Mouse (Mus musculus): ENCODE data around the gene Ccl26. TPM values are rescaled to one million over a fixed set of nuclear protein-coding genes. Genes with fewer than 3 reads are reported as not detected.

Ccl26 gene
- polyA plus RNA-seq, 1 experiment from 2014 or later = not detected

- H3K27me3 ChIP-seq = no peaks in the 10 kb centered on the region
- H3K4me2 ChIP-seq (replicated peaks) = no peak overlapping the region
- H3K9ac ChIP-seq = no peak overlapping the region
- 0 out of 2 replicates have a peak, but pooled peaks cover 2% of the 10 kb centered on the region for H3K4me1 ChIP-seq
- no peak overlapping the region for H3K27ac ChIP-seq
- no peak overlapping the region for H3K4me3 ChIP-seq
- no peaks in the 10 kb centered on the region for H3K9me3 ChIP-seq (replicated peaks)
- ATAC-seq (ENCODE audit: low FRiP score) = no peak
- H3K36me3 ChIP-seq = no peaks in the 10 kb centered on the region
- 78% methylated on average over 10 of the region's 10 CpGs for WGBS
Observed at GRCm38 (mm10) chr5:135533431-135533830, 29.9 kb downstream of the Ccl26 start.

- Histone ChIP-seq H3K9me3 (replicated peaks) (no peaks in the 10 kb centered on the region), H3K4me2 (replicated peaks) (no peak overlapping the region), H3K4me1 (0 out of 2 replicates have a peak, but pooled peaks cover 2% of the 10 kb centered on the region), H3K9ac (no peak overlapping the region), H3K27me3 (no peaks in the 10 kb centered on the region), H3K27ac (no peak overlapping the region), H3K36me3 (no peaks in the 10 kb centered on the region), H3K4me3 (no peak overlapping the region)
- ATAC-seq (ENCODE audit: low FRiP score) = no peak
- 84% methylated on average over 11 of the region's 11 CpGs for WGBS
Observed at GRCm38 (mm10) chr5:135531306-135531845, 32.0 kb downstream of the Ccl26 start.

GRCm38 (mm10) chr5:135529964-135530363, 33.4 kb downstream of the Ccl26 start:
- no peak for ATAC-seq (ENCODE audit: low FRiP score)
- Histone ChIP-seq H3K4me1 (0 out of 2 replicates have a peak, but pooled peaks cover 2% of the 10 kb centered on the region), H3K9ac (no peak overlapping the region), H3K27me3 (no peaks in the 10 kb centered on the region), H3K4me3 (no peak overlapping the region), H3K27ac (no peak overlapping the region), H3K4me2 (replicated peaks) (no peak overlapping the region), H3K9me3 (replicated peaks) (no peaks in the 10 kb centered on the region), H3K36me3 (no peaks in the 10 kb centered on the region)
- WGBS = 83% methylated on average over 2 of the region's 2 CpGs

- H3K4me1 ChIP-seq = 0 out of 2 replicates have a peak, but pooled peaks cover 2% of the 10 kb centered on the region
- no peak overlapping the region for H3K4me2 ChIP-seq (replicated peaks)
- WGBS = 73% methylated on average over 3 of the region's 3 CpGs
- no peak for ATAC-seq (ENCODE audit: low FRiP score)
- H3K4me3 ChIP-seq = no peak overlapping the region
- no peak overlapping the region for H3K27ac ChIP-seq
- no peak overlapping the region for H3K9ac ChIP-seq
- H3K9me3 ChIP-seq (replicated peaks) = no peaks in the 10 kb centered on the region
- H3K27me3 ChIP-seq = no peaks in the 10 kb centered on the region
- H3K36me3 ChIP-seq = no peaks in the 10 kb centered on the region
Observed at GRCm38 (mm10) chr5:135529310-135529709, 34.1 kb downstream of the Ccl26 start.

- Histone ChIP-seq H3K27me3 (no peaks in the 10 kb centered on the region), H3K36me3 (no peaks in the 10 kb centered on the region), H3K27ac (no peak overlapping the region), H3K4me3 (no peak overlapping the region), H3K4me2 (replicated peaks) (no peak overlapping the region), H3K4me1 (0 out of 2 replicates have a peak, but pooled peaks cover 2% of the 10 kb centered on the region), H3K9me3 (replicated peaks) (no peaks in the 10 kb centered on the region), H3K9ac (no peak overlapping the region)
- ATAC-seq (ENCODE audit: low FRiP score) = no peak
- WGBS = 29% methylated on average over 7 of the region's 7 CpGs
Observed at GRCm38 (mm10) chr5:135527986-135528385, 35.4 kb downstream of the Ccl26 start.

- Histone ChIP-seq H3K9ac (no peak overlapping the region), H3K27ac (no peak overlapping the region), H3K9me3 (replicated peaks) (no peaks in the 10 kb centered on the region), H3K4me1 (0 out of 2 replicates have a peak, but pooled peaks cover 2% of the 10 kb centered on the region), H3K4me2 (replicated peaks) (no peak overlapping the region), H3K4me3 (no peak overlapping the region), H3K27me3 (no peaks in the 10 kb centered on the region), H3K36me3 (no peaks in the 10 kb centered on the region)
- no peak for ATAC-seq (ENCODE audit: low FRiP score)
- WGBS = 78% methylated on average over 11 of the region's 11 CpGs
Observed at GRCm38 (mm10) chr5:135524660-135525560, 38.5 kb downstream of the Ccl26 start.

DNA sequence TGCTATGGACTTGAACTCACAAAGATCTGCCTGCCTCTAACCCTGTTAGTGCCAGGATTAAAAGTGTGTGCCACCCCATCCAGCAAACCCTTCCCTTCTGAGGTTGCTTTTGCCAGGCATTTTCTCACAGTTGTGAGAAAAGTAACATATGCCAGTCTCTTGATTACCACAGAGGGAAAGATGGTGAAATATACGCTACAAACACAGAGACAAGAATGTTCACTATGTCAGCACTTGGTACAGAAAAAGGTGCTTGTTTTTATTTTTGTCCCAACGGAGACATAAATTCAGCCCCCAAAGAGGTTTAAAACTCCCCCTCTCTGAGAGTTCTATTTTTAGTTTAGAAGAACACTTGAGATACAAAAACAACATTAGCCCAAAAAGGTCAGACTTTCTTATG, 39.3 kb downstream of the Ccl26 start:
- H3K4me3 ChIP-seq = no peak overlapping the region
- no peak overlapping the region for H3K4me2 ChIP-seq (replicated peaks)
- no peak overlapping the region for H3K27ac ChIP-seq
- no peak for ATAC-seq (ENCODE audit: low FRiP score)
- WGBS = 91% methylated on average over 2 of the region's 2 CpGs
- H3K9me3 ChIP-seq (replicated peaks) = no peaks in the 10 kb centered on the region
- H3K36me3 ChIP-seq = no peaks in the 10 kb centered on the region
- no peak overlapping the region for H3K9ac ChIP-seq
- H3K27me3 ChIP-seq = no peaks in the 10 kb centered on the region
- no peaks in the 10 kb centered on the region for H3K4me1 ChIP-seq

DNA sequence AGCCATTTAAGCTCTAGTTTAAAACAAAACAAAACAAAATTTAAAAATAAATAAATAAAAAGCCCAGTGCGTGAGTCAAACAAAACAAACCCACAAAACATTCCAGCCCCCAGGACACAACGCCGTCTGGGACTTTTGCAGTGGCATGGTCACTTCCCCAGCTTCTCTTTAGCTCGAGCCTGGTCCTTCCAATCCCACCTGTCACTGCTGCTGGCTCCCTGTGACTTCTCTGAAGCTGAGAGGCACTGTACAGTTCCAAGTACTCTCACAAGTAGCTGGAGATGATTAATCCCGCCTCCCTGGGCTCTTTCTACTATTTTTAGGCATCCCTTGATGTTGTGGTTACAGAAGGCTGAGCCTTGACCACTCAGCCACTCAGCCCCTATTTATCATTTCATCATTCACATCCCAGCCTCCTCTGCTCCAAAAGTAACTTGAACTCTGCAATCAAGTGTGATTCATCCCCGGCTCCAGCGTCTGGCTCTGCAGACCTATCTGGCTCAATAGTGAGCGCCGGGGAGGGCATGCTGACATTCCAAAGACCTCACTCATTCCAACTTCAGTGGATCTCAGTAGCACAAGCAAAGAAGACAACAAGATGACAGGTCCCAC, 41.2 kb downstream of the Ccl26 start:
- WGBS = 85% methylated on average over 9 of the region's 9 CpGs
- Histone ChIP-seq H3K27ac (no peak overlapping the region), H3K4me2 (replicated peaks) (no peak overlapping the region), H3K4me1 (no peaks in the 10 kb centered on the region), H3K9me3 (replicated peaks) (no peaks in the 10 kb centered on the region), H3K9ac (no peak overlapping the region), H3K4me3 (no peak overlapping the region), H3K36me3 (no peaks in the 10 kb centered on the region), H3K27me3 (no peaks in the 10 kb centered on the region)
- ATAC-seq (ENCODE audit: low FRiP score) = no peak

- no peaks in the 10 kb centered on the region for H3K27me3 ChIP-seq
- no peak overlapping the region for H3K4me3 ChIP-seq
- no peak for ATAC-seq (ENCODE audit: low FRiP score)
- peaks cover 11% of the 10 kb centered on the region; the same call in 1 of the 2 replicates for H3K9me3 ChIP-seq (replicated peaks)
- 90% methylated on average over 5 of the region's 5 CpGs for WGBS
- H3K36me3 ChIP-seq = peaks cover 9% of the 10 kb centered on the region
- no peak overlapping the region for H3K27ac ChIP-seq
- H3K4me2 ChIP-seq (replicated peaks) = no peak overlapping the region
- H3K4me1 ChIP-seq = 0 out of 2 replicates have a peak, but pooled peaks cover 7% of the 10 kb centered on the region
- no peak overlapping the region for H3K9ac ChIP-seq
Observed at GRCm38 (mm10) chr5:135517348-135517883, 46.0 kb downstream of the Ccl26 start.

- peaks cover 11% of the 10 kb centered on the region; the same call in 1 of the 2 replicates for H3K9me3 ChIP-seq (replicated peaks)
- WGBS = 28% methylated on average over 4 of the region's 4 CpGs
- H3K4me3 ChIP-seq = no peak overlapping the region
- no peaks in the 10 kb centered on the region for H3K27me3 ChIP-seq
- H3K27ac ChIP-seq = no peak overlapping the region
- H3K36me3 ChIP-seq = peaks cover 9% of the 10 kb centered on the region
- H3K4me2 ChIP-seq (replicated peaks) = no peak overlapping the region
- H3K4me1 ChIP-seq = 0 out of 2 replicates have a peak, but pooled peaks cover 7% of the 10 kb centered on the region
- no peak overlapping the region for H3K9ac ChIP-seq
- no peak for ATAC-seq (ENCODE audit: low FRiP score)
Observed at GRCm38 (mm10) chr5:135513131-135513530, 50.2 kb downstream of the Ccl26 start.

DNA sequence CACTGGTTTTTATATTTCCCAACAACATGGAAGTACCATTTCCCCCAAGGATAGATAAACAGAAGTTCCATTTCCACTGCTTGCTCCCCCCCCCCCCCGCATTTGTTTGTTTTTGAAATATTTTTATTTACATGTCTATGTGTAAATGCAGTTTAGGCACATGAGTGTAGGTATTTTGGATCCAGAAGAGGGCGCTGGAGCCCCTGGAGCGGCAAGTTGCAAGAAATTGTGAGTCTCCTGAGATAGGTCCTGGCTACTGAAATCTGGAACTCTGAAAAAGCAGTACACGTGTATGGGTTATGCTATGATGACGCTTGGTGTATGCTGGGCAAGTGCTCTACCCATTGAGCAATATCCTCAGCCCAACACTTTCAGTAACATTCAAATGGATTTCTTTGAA, 52.3 kb downstream of the Ccl26 start:
- no peaks in the 10 kb centered on the region for H3K27me3 ChIP-seq
- peaks cover 7% of the 10 kb centered on the region for H3K36me3 ChIP-seq
- no peak overlapping the region for H3K9ac ChIP-seq
- no peak overlapping the region for H3K27ac ChIP-seq
- WGBS = 59% methylated on average over 5 of the region's 5 CpGs
- no peak overlapping the region for H3K4me3 ChIP-seq
- H3K9me3 ChIP-seq (replicated peaks) = peaks cover 9% of the 10 kb centered on the region; the same call in 1 of the 2 replicates
- ATAC-seq (ENCODE audit: low FRiP score) = no peak
- H3K4me1 ChIP-seq = peaks cover 15% of the 10 kb centered on the region; the same call in 1 of the 2 replicates
- H3K4me2 ChIP-seq (replicated peaks) = no peak overlapping the region
